ENCODE assay signal across 17 mouse cellular contexts in genomic region chr2:29388937-29389336, GRCm38 (mm10). TPM values are rescaled to one million over a fixed set of nuclear protein-coding genes. Genes with fewer than 3 reads are reported as not detected.
DNase-seq lines count a peak whose midpoint lies in the region; ATAC-seq and TF ChIP-seq lines count a peak whose summit lies in the region.
"Had no signal": no experiment of that assay in that cellular context is flagged by ENCODE, and none has a peak within 500 bp of the region (broad histone marks: within the 10 kb centered on the region; RNA-seq: fewer than 3 reads in every experiment).

No protein-coding gene starts in this region.

- no peak overlapping the region for H3K4me3 ChIP-seq in layer of hippocampus, adult 2 months
- no peak overlapping the region for H3K4me3 ChIP-seq in forebrain, embryonic 16.5 days (replicated peaks; ENCODE audit: low read length)
- no peak overlapping the region for H3K4me3 ChIP-seq in thymus, adult 2 months (ENCODE audit: control insufficient read depth, insufficient read depth, low read length)
- H3K4me3 ChIP-seq: heart, embryonic 12.5 days; intestine, embryonic 15.5 days; limb, embryonic 10.5 days; midbrain, embryonic 10.5 days; stomach, embryonic 15.5 days had no signal

- H3K36me3 ChIP-seq in forebrain, embryonic 16.5 days (ENCODE audit: control insufficient read depth, insufficient read depth), result no peaks in the 10 kb centered on the region
- H3K36me3 ChIP-seq in thymus, adult 2 months (ENCODE audit: control insufficient read depth, insufficient read depth, low read length), result no peaks in the 10 kb centered on the region
- H3K36me3 ChIP-seq: intestine, embryonic 15.5 days; limb, embryonic 10.5 days; midbrain, embryonic 10.5 days; stomach, embryonic 15.5 days had no signal

- H3K4me2 ChIP-seq in forebrain, embryonic 16.5 days (ENCODE audit: low read length), result no peak overlapping the region
- H3K4me2 ChIP-seq: heart, embryonic 12.5 days; intestine, embryonic 15.5 days; stomach, embryonic 15.5 days had no signal

- ATAC-seq in CD4-positive, CD25-positive, alpha-beta regulatory T cell, adult 4 months, result peak; percentile 91
- peak; percentile 49 for ATAC-seq in forebrain, embryonic 16.5 days
- ATAC-seq: intestine, embryonic 15.5 days had no signal

- H3K27ac ChIP-seq in layer of hippocampus, adult 2 months, result peak overlapping the region; percentile 74
- H3K27ac ChIP-seq in forebrain, embryonic 16.5 days (ENCODE audit: low read length), result peak overlapping the region; percentile 69
- peak overlapping the region; percentile 77 for H3K27ac ChIP-seq in thymus, adult 2 months (ENCODE audit: control insufficient read depth, insufficient read depth, low read length)
- H3K27ac ChIP-seq: intestine, embryonic 15.5 days; limb, embryonic 10.5 days; liver, embryonic 14.5 days; midbrain, embryonic 10.5 days; stomach, embryonic 15.5 days had no signal

- 65% methylated on average over 7 of the region's 7 CpGs for WGBS in forebrain, embryonic 16.5 days
- 43% methylated on average over 7 of the region's 7 CpGs for WGBS in thymus, adult 2 months

- no peak for TF ChIP-seq POLR2A in thymus, adult 2 months (IDR thresholded peaks at IDR 0.05; ENCODE audit: control insufficient read depth, extremely low read depth, insufficient read depth, low read length, poor library complexity)

- DNase-seq in layer of hippocampus, adult 2 months (ENCODE audit: low spot score in 2 of 2), result peak; percentile 40 to 47
- DNase-seq in layer of hippocampus, postnatal 10 days (ENCODE audit: low spot score in 2 of 2), result no peak
- DNase-seq in thymus, adult 2 months, result peak; percentile 33
- DNase-seq in gastrocnemius, adult 8-10 months (ENCODE audit: low spot score in 2 of 2), result no peak
- no peak for DNase-seq in adipocyte (ENCODE audit: low spot score)
- DNase-seq: gastrocnemius, postnatal 14 days; kidney, postnatal 14 days; lung, postnatal 14 days had no signal

- TF ChIP-seq CTCF in layer of hippocampus, adult 2 months (conservative IDR thresholded peaks at IDR 0.05), result no peak
- no peak for TF ChIP-seq CTCF in thymus, adult 2 months (IDR thresholded peaks at IDR 0.05; ENCODE audit: borderline replicate concordance, control insufficient read depth, extremely low read depth, insufficient read depth, low read length, poor library complexity)

- no peaks in the 10 kb centered on the region for H3K9me3 ChIP-seq in forebrain, embryonic 16.5 days (ENCODE audit: control insufficient read depth, low read length)
- H3K9me3 ChIP-seq: heart, embryonic 12.5 days; intestine, embryonic 15.5 days; limb, embryonic 10.5 days; midbrain, embryonic 10.5 days; stomach, embryonic 15.5 days had no signal

- peaks cover 38% of the 10 kb centered on the region for H3K4me1 ChIP-seq in forebrain, embryonic 16.5 days (replicated peaks; ENCODE audit: control insufficient read depth, insufficient read depth, low read length)
- H3K4me1 ChIP-seq in thymus, adult 2 months (replicated peaks; ENCODE audit: control insufficient read depth, insufficient read depth, low read length), result peaks cover 17% of the 10 kb centered on the region
- H3K4me1 ChIP-seq: intestine, embryonic 15.5 days; stomach, embryonic 15.5 days had no signal

- H3K9ac ChIP-seq in forebrain, embryonic 16.5 days (replicated peaks; ENCODE audit: low read depth, low read length), result no peak overlapping the region
- H3K9ac ChIP-seq: heart, embryonic 12.5 days; intestine, embryonic 15.5 days; liver, embryonic 14.5 days; stomach, embryonic 15.5 days had no signal

- H3K27me3 ChIP-seq in forebrain, embryonic 16.5 days (replicated peaks; ENCODE audit: control insufficient read depth, insufficient read depth, low read length), result no peaks in the 10 kb centered on the region
- H3K27me3 ChIP-seq in thymus, adult 2 months (ENCODE audit: control insufficient read depth, insufficient read depth, low read length), result no peaks in the 10 kb centered on the region
- H3K27me3 ChIP-seq: CH12.LX; heart, embryonic 12.5 days; intestine, embryonic 15.5 days; stomach, embryonic 15.5 days had no signal

RNA-seq across cellular contexts. Expression of gene Med27, which starts 42.3 kb away (rescaled TPM):
- total RNA-seq in layer of hippocampus, adult 2 months (2021), result 10 to 100 TPM; 45.3 to 45.5 TPM
- total RNA-seq in layer of hippocampus, postnatal 10 days (2021), result 10 to 100 TPM; 39.5 to 41.5 TPM
- 10 to 100 TPM; 30.7 to 32.3 TPM for polyA plus RNA-seq in CD4-positive, CD25-positive, alpha-beta regulatory T cell, adult 4 months (2017; shearing (Covaris generic))
- 89.7 and 95.3 TPM in 2 replicates for polyA plus RNA-seq in forebrain, embryonic 16.5 days (2015; fragmentation: Nextera tagmentation; extraction: Ambion mirVana)
- 73.2 and 73.5 TPM in 2 replicates for polyA plus RNA-seq in thymus, adult 2 months (2012; rRNA removed)
- 10 to 100 TPM; 13.0 to 15.4 (median 14.6) TPM for total RNA-seq in gastrocnemius, adult 8-10 months (2022)

Comparison
In these comparisons a context has a peak if more than half of its experiments do, and no peak if none do; other contexts are left out.
1. DNase-seq: peak in layer of hippocampus, adult 2 months (2 of 2) and thymus, adult 2 months (single experiment); none in layer of hippocampus, postnatal 10 days (0 of 2), gastrocnemius, adult 8-10 months (0 of 2) and adipocyte (single experiment).
2. Peak in every context shown above with its lines, with median percentiles within 50 percentile points of each other: H3K27ac ChIP-seq.